Mouse (Mus musculus) C2C12 (cell line): ENCODE measurements at regions not wholly inside any gene's neighbourhood (a gene's known extent, or its start where the extent isn't known, plus 50 kb on each side); places are given as distances from the start of the nearest gene placed in this dataset.

Source experiments
- H3K27me3 ChIP-seq: one replicate; pipeline ENCODE4 v1.6.1; 2011; ENCODE audit not compliant: control insufficient read depth, insufficient read depth, insufficient read length
- H3K36me3 ChIP-seq: one replicate; pipeline ENCODE4 v1.6.1; 2011; ENCODE audit not compliant: control insufficient read depth, insufficient read depth
- H3K4me3 ChIP-seq: one replicate; pipeline ENCODE4 v1.5.1; 2011; ENCODE audit warnings: mild to moderate bottlenecking, control low read depth; ENCODE audit not compliant: poor library complexity, insufficient read depth, severe bottlenecking
- H3K79me2 ChIP-seq: one replicate; pipeline ENCODE4 v1.6.1; 2011; ENCODE audit not compliant: control insufficient read depth, insufficient read depth
- H3K79me3 ChIP-seq: one replicate; pipeline ENCODE4 v1.6.1; 2011; ENCODE audit warnings: low read depth, control low read depth
- H3ac ChIP-seq: one replicate; pipeline ENCODE3; 2011; ENCODE audit warnings: low read depth; ENCODE audit not compliant: control insufficient read depth, insufficient read length
- CEBPB ChIP-seq: IDR thresholded peaks from one replicate; pipeline ENCODE4 v1.6.1; 2011; ENCODE audit warnings: low read depth, mild to moderate bottlenecking, control low read depth, moderate library complexity
- CTCF ChIP-seq: IDR thresholded peaks from one replicate; pipeline ENCODE4 v1.5.1; 2011; ENCODE audit not compliant: control insufficient read depth, insufficient read depth, insufficient read length
- FOSL1 ChIP-seq: IDR thresholded peaks from one replicate; pipeline ENCODE4 v1.8.0; 2011; ENCODE audit warnings: mild to moderate bottlenecking, low read length; ENCODE audit not compliant: poor library complexity, insufficient read depth, severe bottlenecking
- MAX ChIP-seq: IDR thresholded peaks from one replicate; pipeline ENCODE4 v1.6.1; 2011; ENCODE audit warnings: mild to moderate bottlenecking, control low read depth
- MYOD1 ChIP-seq: IDR thresholded peaks from one replicate; pipeline ENCODE4 v1.6.1; 2011; ENCODE audit warnings: low read depth; ENCODE audit not compliant: control insufficient read depth, insufficient read length
- MYOG ChIP-seq: IDR thresholded peaks from one replicate; pipeline ENCODE4 v1.6.1; 2011; ENCODE audit not compliant: control insufficient read depth, insufficient read length; ENCODE audit errors: extremely low read depth
- USF1 ChIP-seq: IDR thresholded peaks from one replicate; pipeline ENCODE4 v1.6.1; 2011; ENCODE audit warnings: low read depth, mild to moderate bottlenecking, control low read depth, moderate library complexity

DNA sequence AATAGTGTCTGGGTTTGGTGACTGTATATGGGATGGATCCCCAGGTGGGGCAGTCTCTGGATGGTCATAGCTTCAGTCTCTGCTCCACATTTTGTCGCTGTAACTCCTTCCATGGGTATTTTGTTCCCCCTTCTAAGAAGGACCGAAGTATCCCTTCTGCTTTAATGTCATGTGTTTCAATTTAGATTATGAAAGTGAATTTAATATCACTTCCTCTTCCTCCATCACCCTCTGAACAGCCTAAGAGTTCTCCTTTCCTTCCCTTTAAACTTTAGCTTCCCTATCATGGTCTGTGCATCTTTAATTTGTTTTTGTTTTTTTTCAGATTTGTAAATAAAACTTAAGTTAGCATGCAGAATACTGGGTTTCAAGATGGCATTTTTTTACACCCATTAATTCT is 211.0 kb upstream of the Phyhipl start:
- Histone ChIP-seq H3K27me3 (no peaks in the 10 kb centered on the region), H3K79me3 (no peaks in the 10 kb centered on the region), H3K4me3 (no peak overlapping the region), H3K79me2 (no peaks in the 10 kb centered on the region), H3K36me3 (no peaks in the 10 kb centered on the region), H3ac (no peak overlapping the region)
- TF ChIP-seq FOSL1, result no peak

DNA sequence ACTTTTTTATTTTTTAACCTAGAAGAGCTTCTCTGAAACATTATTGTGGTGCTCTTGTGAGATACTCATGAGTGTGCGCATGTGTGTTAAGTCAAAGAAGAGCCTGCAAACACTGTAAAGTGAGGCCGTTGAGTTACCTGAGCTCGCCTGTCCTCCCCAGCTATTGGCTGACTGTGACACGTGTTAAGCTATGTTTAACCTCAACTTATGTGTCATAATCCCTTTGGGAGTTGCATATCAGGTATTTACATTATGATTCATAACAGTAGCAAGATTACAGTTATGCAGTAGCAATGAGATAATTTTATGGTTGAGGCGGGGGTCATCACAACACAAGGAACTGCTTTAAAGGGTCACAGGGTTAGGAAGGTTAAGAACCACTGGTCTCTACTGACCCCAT is 208.9 kb upstream of the Phyhipl start:
- Histone ChIP-seq H3K27me3 (no peaks in the 10 kb centered on the region), H3K4me3 (no peak overlapping the region), H3K79me2 (no peaks in the 10 kb centered on the region), H3K36me3 (no peaks in the 10 kb centered on the region), H3ac (no peak overlapping the region), H3K79me3 (no peaks in the 10 kb centered on the region)
- TF ChIP-seq USF1 (peak; percentile 62), MYOD1 (no peak)

DNA sequence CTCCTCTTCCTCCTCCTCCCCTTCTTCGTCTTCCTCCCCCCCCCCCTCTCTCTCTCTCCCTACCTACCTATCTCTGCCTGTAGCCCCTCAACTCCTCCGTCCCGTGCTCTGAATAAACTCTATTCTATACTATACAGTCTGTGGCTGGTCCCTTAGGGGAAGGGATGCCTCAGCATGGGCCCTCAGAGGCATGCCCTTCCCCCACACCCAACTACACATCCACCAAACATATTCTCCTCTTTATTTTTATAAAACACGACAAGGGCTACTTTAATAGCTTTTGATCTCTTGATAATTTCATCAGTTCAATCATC is 206.2 kb upstream of the Phyhipl start:
- TF ChIP-seq MYOG (no peak), USF1 (no peak), CTCF (no peak), MAX (no peak), CEBPB (no peak), MYOD1 (no peak), FOSL1 (no peak)
- H3K79me2 ChIP-seq, result no peaks in the 10 kb centered on the region
- no peak overlapping the region for H3K4me3 ChIP-seq
- H3K79me3 ChIP-seq, result no peaks in the 10 kb centered on the region
- no peak overlapping the region for H3ac ChIP-seq
- no peaks in the 10 kb centered on the region for H3K27me3 ChIP-seq
- H3K36me3 ChIP-seq, result no peaks in the 10 kb centered on the region

DNA sequence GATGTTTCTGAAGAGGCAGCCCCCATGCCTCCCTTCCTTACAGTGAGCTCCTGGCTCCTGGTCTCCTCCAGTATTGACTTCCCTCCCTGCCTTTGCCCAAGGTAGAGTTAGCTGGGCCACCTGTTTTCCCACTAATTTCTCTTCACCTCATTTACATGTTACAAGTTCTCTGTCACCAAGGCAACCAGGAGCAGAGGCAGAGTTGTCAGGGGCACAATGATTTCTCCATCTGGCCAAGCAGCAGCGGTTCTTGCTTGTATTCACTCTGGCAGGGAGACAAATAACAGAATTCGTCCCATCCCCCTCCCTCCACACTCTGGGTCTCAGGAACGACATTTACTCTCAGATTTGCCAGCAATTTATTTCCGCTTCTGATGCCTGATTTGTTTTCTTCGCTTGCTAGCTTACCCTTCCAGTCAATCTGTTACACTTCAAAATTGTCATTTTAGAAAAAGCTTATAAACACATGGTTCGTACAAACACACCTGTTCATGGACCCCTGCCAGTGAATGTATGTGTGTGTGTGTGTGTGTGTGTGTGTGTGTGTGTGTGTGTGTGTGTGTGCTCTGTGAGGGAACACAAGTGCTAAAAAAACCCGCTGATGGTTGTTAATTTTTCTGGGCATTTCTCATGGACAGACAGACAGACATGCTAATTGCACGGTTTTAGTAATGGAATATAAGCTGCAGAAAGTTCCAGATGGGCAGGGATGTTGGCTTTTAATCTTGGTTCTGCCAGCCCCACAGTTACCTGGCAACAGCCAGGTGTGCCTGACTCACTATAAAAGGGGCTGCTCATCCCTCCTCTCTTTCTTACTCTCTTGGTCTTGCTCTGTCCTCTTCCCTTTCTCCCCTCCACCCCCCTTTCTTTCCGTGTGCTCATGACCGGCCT is 205.6 kb upstream of the Phyhipl start:
- Histone ChIP-seq H3ac (no peak overlapping the region), H3K36me3 (no peaks in the 10 kb centered on the region), H3K27me3 (no peaks in the 10 kb centered on the region), H3K79me2 (no peaks in the 10 kb centered on the region), H3K79me3 (no peaks in the 10 kb centered on the region), H3K4me3 (no peak overlapping the region)
- TF ChIP-seq MYOG (no peak), CTCF (no peak), MYOD1 (no peak), CEBPB (no peak), FOSL1 (no peak), MAX (no peak), USF1 (no peak)

DNA sequence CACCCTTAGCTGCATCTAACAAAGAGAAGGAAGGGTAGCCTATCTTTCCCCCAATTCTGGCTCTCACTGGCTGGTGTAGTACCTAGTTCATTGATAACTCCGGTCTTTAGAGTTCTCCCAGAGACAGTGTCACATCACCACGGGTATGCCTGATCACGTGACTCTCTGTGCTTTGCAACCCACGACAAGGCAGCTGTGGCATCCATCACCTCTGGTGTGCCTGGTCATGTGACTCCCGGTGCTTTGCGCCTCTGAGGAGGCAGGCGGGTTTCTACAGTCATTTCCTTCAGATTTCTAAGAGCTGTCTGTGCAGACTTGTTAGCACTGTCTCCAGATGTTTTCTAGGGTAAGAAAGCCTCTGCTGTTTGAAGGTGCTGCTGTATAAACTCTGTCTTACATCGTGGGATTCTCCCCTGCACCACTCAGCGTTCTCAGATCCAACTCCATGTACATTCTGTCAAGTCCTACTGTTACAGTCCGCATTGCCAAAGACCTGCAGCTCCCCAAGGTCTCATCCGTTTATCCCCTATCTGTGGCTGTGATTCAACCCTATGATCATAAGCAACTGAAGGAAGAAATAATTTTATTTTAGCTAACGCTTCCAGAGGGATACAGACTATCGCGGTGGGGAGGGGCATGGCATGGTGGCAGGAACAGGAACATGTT is 201.5 kb upstream of the Phyhipl start:
- Histone ChIP-seq H3ac (no peak overlapping the region), H3K27me3 (no peaks in the 10 kb centered on the region), H3K36me3 (no peaks in the 10 kb centered on the region), H3K4me3 (no peak overlapping the region), H3K79me3 (no peaks in the 10 kb centered on the region), H3K79me2 (no peaks in the 10 kb centered on the region)
- no peak for TF ChIP-seq MAX
- TF ChIP-seq MYOD1, result no peak
- no peak for TF ChIP-seq CEBPB
- no peak for TF ChIP-seq MYOG
- TF ChIP-seq FOSL1, result no peak

DNA sequence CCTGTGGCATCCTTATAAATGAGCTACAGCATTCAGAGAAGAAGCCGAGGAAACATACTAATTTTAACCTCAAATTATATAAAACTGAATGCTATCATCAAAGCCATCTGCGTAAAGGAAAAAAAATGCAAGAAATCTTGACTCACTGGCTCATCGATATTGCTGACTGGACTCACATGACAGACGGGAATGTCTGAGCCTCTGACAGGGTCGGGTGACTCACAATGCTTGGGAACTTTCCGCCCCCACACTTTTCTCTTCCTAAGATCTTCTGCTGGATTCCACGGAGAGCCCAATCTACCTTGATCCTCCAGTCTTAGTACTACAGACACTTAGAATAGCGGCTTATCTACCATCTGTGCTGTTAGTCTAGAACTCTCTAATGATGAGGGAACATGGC is 200.2 kb upstream of the Phyhipl start:
- TF ChIP-seq MYOD1 (peak; percentile 27), FOSL1 (peak; percentile 53), MAX (no peak), CEBPB (no peak), CTCF (no peak), MYOG (no peak), USF1 (peak; percentile 60)

More for the DNA sequence above, 200.2 kb upstream of the Phyhipl start:
- no peak overlapping the region for H3K4me3 ChIP-seq
- no peaks in the 10 kb centered on the region for H3K36me3 ChIP-seq
- no peaks in the 10 kb centered on the region for H3K79me3 ChIP-seq
- H3ac ChIP-seq, result no peak overlapping the region
- H3K27me3 ChIP-seq, result no peaks in the 10 kb centered on the region
- H3K79me2 ChIP-seq, result no peaks in the 10 kb centered on the region
